Mouse (Mus musculus) midbrain, postnatal 0 days (tissue): Measurements from ENCODE around the gene Ap1m2. TPM values are rescaled to one million over a fixed set of nuclear protein-coding genes. Genes with fewer than 3 reads are reported as not detected.
A peak's percentile ranks its signal among the peaks of the same experiment; 100 is the strongest.

Experiments
- ATAC-seq: fragments of 200-750 bp; cut with Nextera tagmentation; 2 replicates; pipeline ENCODE4 v1.8.0; 2017; ENCODE audit warnings: moderate number of reproducible peaks, mild to moderate bottlenecking, moderate TSS enrichment, moderate library complexity; ENCODE audit not compliant: low FRiP score
- DNase-seq: peaks from one replicate; pipeline ENCODE4 v3.0.0-alpha.2; 2015; ENCODE audit warnings: low spot score
- H3K27ac ChIP-seq: fragments of 300-500 bp; sonication (generic); 2 replicates; pipeline ENCODE4 v1.5.1; 2014; ENCODE audit warnings: low read depth, mild to moderate bottlenecking, low read length, mixed read lengths
- H3K27me3 ChIP-seq: fragments of 300-500 bp; sonication (generic); 2 replicates; pipeline ENCODE4 v1.6.1; 2014; ENCODE audit warnings: low read length, control low read depth, mixed read lengths; ENCODE audit not compliant: insufficient read depth
- H3K36me3 ChIP-seq: fragments of 300-500 bp; sonication (generic); 2 replicates; pipeline ENCODE4 v1.6.1; 2014; ENCODE audit warnings: low read length, control low read depth, mixed read lengths; ENCODE audit not compliant: insufficient read depth
- H3K4me1 ChIP-seq: fragments of 300-500 bp; sonication (generic); 2 replicates; pipeline ENCODE4 v1.6.1; 2014; ENCODE audit warnings: mild to moderate bottlenecking, control low read depth, antibody characterized with exemption, low read length, mixed read lengths; ENCODE audit not compliant: insufficient read depth
- H3K4me2 ChIP-seq: fragments of 300-500 bp; sonication (generic); 2 replicates; pipeline ENCODE4 v1.6.1; 2014; ENCODE audit warnings: low read depth, mild to moderate bottlenecking, low read length, mixed read lengths; ENCODE audit not compliant: poor library complexity, severe bottlenecking
- H3K4me3 ChIP-seq: fragments of 300-500 bp; sonication (generic); 2 replicates; pipeline ENCODE4 v1.5.1; 2014; ENCODE audit warnings: low read depth, mild to moderate bottlenecking, low read length, moderate library complexity
- H3K9ac ChIP-seq: fragments of 300-500 bp; sonication (generic); replicated peaks from 2 replicates; pipeline ENCODE4 v1.6.1; 2014; ENCODE audit warnings: mild to moderate bottlenecking, low read length, moderate library complexity, mixed read lengths; ENCODE audit not compliant: poor library complexity, severe bottlenecking
- H3K9me3 ChIP-seq: fragments of 300-500 bp; sonication (generic); 2 replicates; pipeline ENCODE4 v1.6.1; 2016; ENCODE audit warnings: low read length, control low read depth
- CTCF ChIP-seq: IDR thresholded peaks from 2 replicates; pipeline ENCODE4 v1.5.1; 2016; ENCODE audit warnings: antibody characterized with exemption, mild to moderate bottlenecking
- WGBS: fragments of 180-500 bp; shearing (Covaris S2); extraction: QIAGEN DNeasy Blood & Tissue Kit; methylation state at CpG from one replicate; pipeline ENCODE4 v1.1.7; 2014; 5-methylcytosine and 5-hydroxymethylcytosine counted together
- polyA plus RNA-seq: library from polyadenylated mRNA; unstranded; fragments of >200 nt; fragmentation: Nextera tagmentation; extraction: Ambion mirVana; gene quantifications from 2 replicates; pipeline ENCODE4 v1.2.1, GENCODE M21; 2015
- total RNA-seq: library from RNA; depleted of rRNA; stranded (reverse); fragments of >200 nt; gene quantifications from 2 replicates; pipeline ENCODE4 v1.2.3, GENCODE M21; 2014

Gene Ap1m2
- total and polyA plus RNA-seq, 2 experiments from 2014 or later, result 3.1 to 3.9 TPM

GRCm38 (mm10) chr9:21290589-21290988, 21.5 kb downstream of the Ap1m2 start:
- TF ChIP-seq CTCF, result no peak
- Histone ChIP-seq H3K4me2 (peak overlapping the region; percentile 59), H3K4me1 (peaks cover 19% of the 10 kb centered on the region; the same call in 1 of the 2 replicates), H3K27me3 (no peaks in the 10 kb centered on the region), H3K4me3 (peak overlapping the region; percentile 81), H3K27ac (peak overlapping the region; percentile 85), H3K9ac (peak overlapping the region; percentile 89), H3K9me3 (no peaks in the 10 kb centered on the region), H3K36me3 (no peaks in the 10 kb centered on the region)
- 1% methylated on average over 20 of the region's 20 CpGs for WGBS
- peak; percentile 32 for DNase-seq
- ATAC-seq, result no peak

- H3K9me3 ChIP-seq, result no peaks in the 10 kb centered on the region
- DNase-seq, result no peak
Observed at GRCm38 (mm10) chr9:21289337-21289671, 22.8 kb downstream of the Ap1m2 start.

GRCm38 (mm10) chr9:21288404-21289336, 23.5 kb downstream of the Ap1m2 start:
- no peak for DNase-seq

More at GRCm38 (mm10) chr9:21289337-21289671, 22.8 kb downstream of the Ap1m2 start:
- Histone ChIP-seq H3K4me2 (peak overlapping the region; percentile 59; the same call in 1 of the 2 replicates), H3K4me1 (peaks cover 19% of the 10 kb centered on the region; the same call in 1 of the 2 replicates), H3K36me3 (peaks cover 7% of the 10 kb centered on the region; the same call in 1 of the 2 replicates), H3K4me3 (peak overlapping the region; percentile 81; the same call in 1 of the 2 replicates), H3K9ac (no peak overlapping the region), H3K27ac (no peak overlapping the region), H3K27me3 (no peaks in the 10 kb centered on the region)
- WGBS, result 89% methylated on average over 2 of the region's 2 CpGs
- TF ChIP-seq CTCF, result no peak
- ATAC-seq, result no peak

GRCm38 (mm10) chr9:21287571-21288402, 24.4 kb downstream of the Ap1m2 start, which contains the start of gene Kri1:
TSS of gene Kri1 (minus strand) at chr9:21287969.
- TF ChIP-seq CTCF, result peak; percentile 20; the same call in 1 of the 2 replicates
- Histone ChIP-seq H3K27me3 (no peaks in the 10 kb centered on the region), H3K4me2 (peak within 1 kb of the TSS; percentile 72), H3K4me1 (peaks cover 19% of the 10 kb centered on the region; the same call in 1 of the 2 replicates), H3K27ac (peak within 1 kb of the TSS; percentile 78), H3K36me3 (peaks cover 16% of the 10 kb centered on the region; the same call in 1 of the 2 replicates), H3K9me3 (no peaks in the 10 kb centered on the region), H3K4me3 (peak within 1 kb of the TSS; percentile 54), H3K9ac (peak within 1 kb of the TSS; percentile 70)
- ATAC-seq (peak; percentile 77), DNase-seq (peak; percentile 99)
- under 1% methylated on average over 59 of the region's 59 CpGs for WGBS

More at GRCm38 (mm10) chr9:21288404-21289336, 23.5 kb downstream of the Ap1m2 start:
- WGBS, result 79% methylated on average over 13 of the region's 13 CpGs
- Histone ChIP-seq H3K27me3 (no peaks in the 10 kb centered on the region), H3K4me3 (peak overlapping the region; percentile 54), H3K4me2 (peak overlapping the region; percentile 72), H3K9ac (peak overlapping the region; percentile 70), H3K27ac (peak overlapping the region; percentile 78), H3K36me3 (peaks cover 13% of the 10 kb centered on the region; the same call in 1 of the 2 replicates), H3K4me1 (peaks cover 19% of the 10 kb centered on the region; the same call in 1 of the 2 replicates), H3K9me3 (no peaks in the 10 kb centered on the region)
- no peak for TF ChIP-seq CTCF
- no peak for ATAC-seq

GRCm38 (mm10) chr9:21286753-21287152, 25.4 kb downstream of the Ap1m2 start:
- H3K27ac ChIP-seq, result 0 out of 2 replicates have a peak overlapping the region, but pooled peaks have one; percentile 78

More at GRCm38 (mm10) chr9:21286753-21287152, 25.4 kb downstream of the Ap1m2 start:
- WGBS, result 73% methylated on average over 3 of the region's 3 CpGs
- peaks cover 19% of the 10 kb centered on the region; the same call in 1 of the 2 replicates for H3K4me1 ChIP-seq
- no peaks in the 10 kb centered on the region for H3K27me3 ChIP-seq
- H3K4me2 ChIP-seq, result peak overlapping the region; percentile 72
- TF ChIP-seq CTCF, result no peak
- H3K9ac ChIP-seq, result peak overlapping the region; percentile 70; the same call in 1 of the 2 replicates
- peak overlapping the region; percentile 54; the same call in 1 of the 2 replicates for H3K4me3 ChIP-seq
- H3K36me3 ChIP-seq, result peaks cover 22% of the 10 kb centered on the region; the same call in 1 of the 2 replicates
- DNase-seq, result no peak
- no peaks in the 10 kb centered on the region for H3K9me3 ChIP-seq
- no peak for ATAC-seq
